In the genomic region with DNA sequence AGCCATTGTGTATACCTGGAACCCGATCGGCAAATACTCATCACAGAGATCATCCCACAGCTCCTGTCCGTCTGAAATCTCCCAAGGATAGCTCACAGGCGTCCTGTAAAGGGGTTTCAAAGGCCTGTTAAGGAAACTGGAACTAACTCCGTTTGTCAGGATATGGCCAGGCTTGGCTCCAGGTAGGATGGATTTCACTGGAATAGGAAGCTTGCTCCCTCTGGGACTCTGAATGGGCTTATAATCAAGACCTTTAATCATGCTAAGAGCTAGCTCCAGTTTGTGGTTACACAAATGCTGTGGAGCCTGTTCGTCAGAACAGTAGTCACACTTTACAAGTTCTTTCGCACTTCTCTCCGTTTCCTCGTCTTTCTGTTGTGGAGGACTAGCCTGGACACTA, we compare ENCODE assay signal across 7 mouse cellular contexts.
DNase-seq lines count a peak whose midpoint lies in the region; ATAC-seq and TF ChIP-seq lines count a peak whose summit lies in the region.

No protein-coding gene starts in this region.

- H3K4me3 ChIP-seq in spleen, adult 2 months (ENCODE audit: extremely low read depth, insufficient read depth, insufficient read length) = peak overlapping the region; percentile 87; the same call in 1 of the 2 replicates
- H3K4me3 ChIP-seq in forebrain, embryonic 14.5 days (ENCODE audit: low read depth, low read length) = peak overlapping the region; percentile 78
- peak overlapping the region; percentile 92 for H3K4me3 ChIP-seq in kidney, postnatal 0 days (replicated peaks; ENCODE audit: low read depth, low read length)
- peak overlapping the region; percentile 74 for H3K4me3 ChIP-seq in neural tube, embryonic 13.5 days

- peak overlapping the region; percentile 81 for H3K9ac ChIP-seq in forebrain, embryonic 14.5 days (ENCODE audit: low read length)
- peak overlapping the region; percentile 77 for H3K9ac ChIP-seq in kidney, postnatal 0 days (ENCODE audit: low read depth, low read length)
- H3K9ac ChIP-seq in neural tube, embryonic 13.5 days = peak overlapping the region; percentile 86

- H3K4me1 ChIP-seq in spleen, adult 2 months (ENCODE audit: control insufficient read depth, insufficient read depth, insufficient read length) = peaks cover 2% of the 10 kb centered on the region; the same call in 1 of the 2 replicates
- peaks cover 26% of the 10 kb centered on the region for H3K4me1 ChIP-seq in forebrain, embryonic 14.5 days (ENCODE audit: control insufficient read depth, insufficient read depth, low read length)
- peaks cover 10% of the 10 kb centered on the region for H3K4me1 ChIP-seq in kidney, postnatal 0 days (replicated peaks; ENCODE audit: insufficient read depth, low read length)
- peaks cover 58% of the 10 kb centered on the region for H3K4me1 ChIP-seq in neural tube, embryonic 13.5 days (replicated peaks)

- no peaks in the 10 kb centered on the region for H3K27me3 ChIP-seq in spleen, adult 2 months (ENCODE audit: control insufficient read depth, insufficient read depth, low read length)
- no peaks in the 10 kb centered on the region for H3K27me3 ChIP-seq in forebrain, embryonic 14.5 days (replicated peaks; ENCODE audit: control insufficient read depth, insufficient read depth, low read length)
- no peaks in the 10 kb centered on the region for H3K27me3 ChIP-seq in kidney, postnatal 0 days (ENCODE audit: insufficient read depth, low read length)
- H3K27me3 ChIP-seq in neural tube, embryonic 13.5 days = no peaks in the 10 kb centered on the region

- H3K36me3 ChIP-seq in spleen, adult 2 months (ENCODE audit: control insufficient read depth, insufficient read depth, low read length) = no peaks in the 10 kb centered on the region
- peaks cover 6% of the 10 kb centered on the region for H3K36me3 ChIP-seq in forebrain, embryonic 14.5 days (ENCODE audit: control insufficient read depth, insufficient read depth, low read length)
- H3K36me3 ChIP-seq in kidney, postnatal 0 days (ENCODE audit: insufficient read depth, low read length) = no peaks in the 10 kb centered on the region
- peaks cover 9% of the 10 kb centered on the region for H3K36me3 ChIP-seq in neural tube, embryonic 13.5 days

- no peak for DNase-seq in spleen, adult 2 months (ENCODE audit: low read depth in 1 of 2, low spot score in 2 of 2)
- DNase-seq in spleen, postnatal 10 days (ENCODE audit: low spot score in 2 of 2) = no peak
- DNase-seq in forebrain, embryonic 14.5 days (ENCODE audit: low spot score) = no peak
- no peak for DNase-seq in kidney, postnatal 0 days (ENCODE audit: low spot score)
- DNase-seq in urinary bladder, adult 18-20 months (ENCODE audit: low spot score in 2 of 2) = no peak

- H3K27ac ChIP-seq in spleen, adult 2 months (ENCODE audit: insufficient read depth, low read length) = no peak overlapping the region
- H3K27ac ChIP-seq in forebrain, embryonic 14.5 days (ENCODE audit: low read depth, low read length) = no peak overlapping the region
- no peak overlapping the region for H3K27ac ChIP-seq in kidney, postnatal 0 days
- H3K27ac ChIP-seq in neural tube, embryonic 13.5 days (replicated peaks) = no peak overlapping the region

- H3K9me3 ChIP-seq in forebrain, embryonic 14.5 days (replicated peaks; ENCODE audit: control insufficient read depth, low read length) = no peaks in the 10 kb centered on the region
- H3K9me3 ChIP-seq in kidney, postnatal 0 days (replicated peaks; ENCODE audit: low read length) = no peaks in the 10 kb centered on the region
- H3K9me3 ChIP-seq in neural tube, embryonic 13.5 days = no peaks in the 10 kb centered on the region

- 82% methylated on average over 9 of the region's 9 CpGs for WGBS in spleen, adult 2 months
- WGBS in forebrain, embryonic 14.5 days = 37% methylated on average over 9 of the region's 9 CpGs
- 53% methylated on average over 9 of the region's 9 CpGs for whole genome bisulfite sequencing in kidney, postnatal 0 days
- 51% methylated on average over 9 of the region's 9 CpGs for WGBS in neural tube, embryonic 13.5 days

- no peak for TF ChIP-seq POLR2A in spleen, adult 2 months (IDR thresholded peaks at IDR 0.05; ENCODE audit: low read depth, low read length)

- no peak for ATAC-seq in forebrain, embryonic 14.5 days
- no peak for ATAC-seq in kidney, postnatal 0 days (replicated peaks; ENCODE audit: low FRiP score, low read depth)
- no peak for ATAC-seq in neural tube, embryonic 13.5 days (ENCODE audit: low read depth)
- no peak for ATAC-seq in cerebellum, adult (ENCODE audit: insufficient number of reproducible peaks, low FRiP score, low TSS enrichment)

- TF ChIP-seq CTCF in spleen, adult 2 months (IDR thresholded peaks at IDR 0.05; ENCODE audit: extremely low read depth, insufficient read depth, insufficient read length, insufficient replicate concordance) = no peak
- no peak for TF ChIP-seq CTCF in kidney, postnatal 0 days (IDR thresholded peaks at IDR 0.05; ENCODE audit: low read depth)

- peak overlapping the region; percentile 80 for H3K4me2 ChIP-seq in forebrain, embryonic 14.5 days (ENCODE audit: low read length)
- H3K4me2 ChIP-seq in kidney, postnatal 0 days (ENCODE audit: low read length) = peak overlapping the region; percentile 96
- peak overlapping the region; percentile 91 for H3K4me2 ChIP-seq in neural tube, embryonic 13.5 days
